Mouse (Mus musculus) left cerebral cortex, adult 11 months (tissue): ENCODE results near the gene Alg2.
A peak's percentile ranks its signal among the peaks of the same experiment; 100 is the strongest.

Experiments
- DNase-seq: peaks from one replicate; pipeline ENCODE4 v3.0.0; 2022; ENCODE audit warnings: low spot score

Alg2 gene

DNA sequence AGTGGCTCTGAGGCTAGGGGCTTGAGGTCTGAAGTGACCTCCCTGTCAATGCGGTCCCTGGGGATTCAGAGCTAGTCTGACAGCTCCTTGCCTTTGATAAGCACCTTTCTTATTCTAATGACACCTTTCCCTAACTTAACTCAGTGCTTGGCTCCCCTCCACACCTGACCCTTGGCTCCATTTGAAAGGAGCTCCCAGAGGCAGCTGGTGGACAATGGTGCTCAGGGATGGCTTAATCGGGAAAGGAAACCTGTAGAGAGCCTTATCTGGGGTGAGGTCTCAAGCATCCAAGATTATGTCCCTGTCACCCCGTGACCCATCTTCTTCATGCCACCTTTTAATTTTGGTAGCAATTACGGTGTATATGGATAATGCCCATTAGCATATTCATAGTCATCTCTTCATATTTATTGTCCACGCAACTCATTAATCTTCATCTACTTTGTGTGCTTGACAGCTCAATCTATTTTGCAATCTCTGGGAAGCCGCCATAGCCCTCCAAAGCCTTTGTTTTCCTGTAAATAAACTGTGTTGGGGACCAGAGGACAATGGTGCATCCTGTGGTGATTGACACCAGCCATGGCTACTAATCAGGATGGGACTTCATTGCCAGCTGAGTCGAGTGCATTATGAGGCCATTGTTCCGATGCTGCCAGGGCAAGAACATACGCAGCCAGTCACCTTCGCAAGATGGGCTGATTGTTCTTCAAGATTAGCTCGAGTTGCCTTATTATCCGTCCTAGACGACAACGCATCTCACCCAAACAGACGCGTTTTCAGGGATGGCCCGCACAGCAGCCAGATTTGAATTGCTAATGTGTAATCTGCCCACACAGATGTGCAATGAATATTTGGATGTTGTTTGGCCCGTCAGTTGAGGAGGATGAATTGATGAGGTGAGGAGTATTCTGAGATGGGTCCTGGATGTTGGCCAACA is 24.3 kb downstream of the Alg2 start:
- DNase-seq: no peak

DNA sequence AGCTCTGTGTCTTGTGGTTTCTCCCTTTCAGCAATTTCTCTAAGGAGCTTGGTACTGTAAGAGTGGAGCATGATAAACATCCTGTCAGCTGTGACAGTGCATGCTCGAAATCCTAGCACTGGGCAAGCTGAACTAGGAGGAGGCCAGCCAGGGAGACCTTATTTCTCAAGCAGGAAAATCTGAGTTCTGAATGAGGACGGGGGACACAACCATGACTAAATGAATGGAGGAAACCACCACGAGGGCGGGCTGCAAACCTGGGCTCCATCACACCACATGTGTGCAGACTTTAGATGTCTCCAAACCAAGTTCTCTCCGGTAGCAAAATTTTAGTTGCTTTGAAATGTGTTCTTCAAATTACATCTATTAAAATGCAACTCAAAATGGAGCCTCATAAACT is 25.0 kb downstream of the Alg2 start:
- no peak for DNase-seq

DNA sequence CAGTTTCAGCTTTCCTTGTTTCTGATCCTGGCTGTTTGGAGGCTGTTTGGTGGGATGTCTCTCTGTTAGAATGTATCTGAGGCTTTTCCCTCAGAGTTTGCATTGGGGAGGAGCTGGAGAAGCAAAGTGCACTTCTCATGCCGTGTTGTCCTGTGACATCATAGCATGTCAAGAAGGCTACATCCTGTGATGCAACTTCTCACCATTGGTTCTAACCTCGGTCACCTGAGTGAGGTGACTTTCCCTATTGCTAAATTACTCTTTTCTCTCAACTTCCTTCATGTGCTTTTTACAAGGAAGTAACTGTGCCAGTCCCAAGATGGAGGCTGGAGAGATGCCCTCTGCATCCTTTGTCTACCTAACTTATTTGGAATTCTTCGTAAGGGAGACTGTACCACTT is 25.6 kb downstream of the Alg2 start:
- no peak for DNase-seq

DNA sequence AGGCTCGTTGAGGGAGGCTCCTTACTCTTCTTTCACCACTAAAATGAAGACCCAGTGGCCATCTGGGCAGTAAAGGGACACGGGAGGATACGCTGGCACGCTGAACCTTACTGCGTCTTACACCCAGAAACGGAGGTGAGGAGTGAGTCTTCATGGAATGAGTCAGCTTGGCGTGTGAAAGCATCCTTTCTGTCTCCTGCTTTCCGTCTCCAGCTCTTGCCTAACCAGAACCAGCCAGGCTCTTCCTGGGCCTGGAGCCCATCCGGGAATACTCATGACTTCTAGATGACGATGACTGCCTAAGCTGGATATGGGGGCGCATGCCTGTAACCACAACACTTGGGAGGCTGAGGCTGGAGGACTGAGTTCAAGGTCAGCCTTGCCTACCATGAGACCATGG is 33.2 kb downstream of the Alg2 start:
- no peak for DNase-seq

DNA sequence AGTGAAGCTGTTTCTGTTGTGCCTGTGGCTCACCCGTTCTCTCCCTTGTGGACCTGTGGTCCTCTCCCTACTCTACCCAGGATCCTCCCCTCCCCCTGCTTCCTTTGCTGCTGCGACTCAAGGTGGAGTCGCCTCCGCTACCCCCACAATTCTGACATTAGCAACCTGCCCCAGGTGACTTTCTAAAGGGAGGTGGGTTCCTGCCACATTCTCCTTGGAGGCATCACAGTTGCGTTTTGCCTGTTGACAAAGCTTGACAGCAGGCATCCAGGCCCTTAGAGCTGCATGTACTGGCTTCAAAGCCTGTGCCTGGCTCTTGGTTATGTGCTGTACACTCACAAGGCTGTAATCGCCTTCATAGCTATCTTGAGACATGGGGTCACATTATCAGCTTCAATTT is 35.2 kb downstream of the Alg2 start:
- DNase-seq: no peak

DNA sequence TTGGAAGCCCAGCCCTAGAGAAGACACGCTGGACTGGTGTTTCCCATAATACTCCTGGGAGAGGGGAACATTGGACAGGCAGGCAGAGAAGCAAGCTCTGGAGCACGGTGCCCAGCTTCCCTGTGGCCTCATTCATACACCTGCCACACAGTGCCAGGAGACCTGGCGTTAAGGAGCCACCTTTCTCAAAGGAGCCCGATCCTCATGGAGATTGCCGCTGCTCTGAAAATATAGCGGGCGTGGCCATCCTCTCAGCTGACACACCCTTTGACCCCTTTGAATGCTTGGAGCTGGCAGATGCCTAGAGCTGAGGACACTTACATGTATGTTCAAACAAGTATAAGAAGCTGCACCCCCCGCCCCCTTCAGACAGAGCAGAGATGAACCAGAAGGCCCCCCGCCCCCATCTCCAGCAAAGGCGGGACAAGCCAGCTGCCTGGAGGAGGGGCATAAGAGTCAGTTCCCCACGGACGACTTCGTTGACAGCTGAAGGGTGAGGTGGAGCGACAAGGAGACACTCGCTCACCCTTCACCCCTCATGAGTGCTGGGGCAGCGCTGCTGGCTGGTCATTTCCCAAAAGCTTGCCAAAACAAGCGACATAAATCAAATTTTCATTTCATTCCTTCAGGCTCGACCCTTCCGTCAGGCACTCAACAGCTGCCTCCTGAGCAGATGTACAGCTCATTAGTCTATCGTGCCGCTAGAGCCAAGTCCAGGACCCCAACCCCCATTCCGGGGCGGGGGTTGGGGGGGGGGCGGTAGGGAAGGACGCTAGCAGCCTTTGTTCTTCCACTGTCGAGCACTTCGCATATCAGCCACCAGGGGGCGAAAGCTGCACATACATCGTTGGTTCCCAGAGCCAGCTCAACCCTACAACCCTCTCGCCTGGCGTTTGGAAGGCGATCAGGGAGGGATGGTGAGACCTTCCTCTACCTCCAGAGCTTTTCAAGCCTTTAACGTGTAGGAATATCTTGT is 36.5 kb downstream of the Alg2 start:
- DNase-seq: peak; percentile 83

DNA sequence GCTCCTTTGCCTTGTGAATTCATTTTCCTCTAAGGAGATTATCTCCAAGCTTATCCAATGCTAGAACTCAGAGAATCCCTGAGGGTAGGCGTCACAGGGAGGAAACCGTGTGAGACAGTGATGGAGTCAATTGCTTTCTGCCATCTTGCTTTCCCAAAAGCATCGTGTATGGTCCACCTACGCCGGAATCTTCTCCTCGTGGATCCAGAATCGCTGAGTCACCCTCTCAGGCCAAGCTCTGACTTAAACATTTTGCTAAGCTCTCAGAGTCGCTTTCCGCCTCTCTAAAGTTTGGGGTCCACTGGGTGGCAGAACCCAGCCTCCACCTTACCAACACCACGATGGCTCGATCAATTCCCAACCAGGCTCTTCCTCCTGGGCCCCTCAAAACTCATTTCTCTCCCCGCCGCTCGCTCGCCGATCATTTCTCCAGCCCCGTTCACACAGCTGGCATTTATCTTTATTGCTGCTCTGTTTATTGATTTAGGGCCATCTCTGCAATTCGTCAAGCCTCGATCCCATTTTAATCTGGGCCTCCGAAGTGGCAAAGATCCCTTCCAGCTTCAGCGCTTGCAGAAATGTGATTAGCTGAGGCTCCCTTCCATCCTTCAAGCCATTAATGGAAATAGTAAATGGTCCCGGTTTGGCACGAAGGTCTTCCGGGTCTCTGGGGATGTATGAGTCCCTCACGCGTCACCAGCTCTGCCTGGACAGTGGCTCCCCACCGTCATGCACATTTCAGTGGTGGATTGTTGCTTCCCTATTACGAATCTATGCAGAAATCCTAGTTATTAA is 38.4 kb downstream of the Alg2 start:
- no peak for DNase-seq

DNA sequence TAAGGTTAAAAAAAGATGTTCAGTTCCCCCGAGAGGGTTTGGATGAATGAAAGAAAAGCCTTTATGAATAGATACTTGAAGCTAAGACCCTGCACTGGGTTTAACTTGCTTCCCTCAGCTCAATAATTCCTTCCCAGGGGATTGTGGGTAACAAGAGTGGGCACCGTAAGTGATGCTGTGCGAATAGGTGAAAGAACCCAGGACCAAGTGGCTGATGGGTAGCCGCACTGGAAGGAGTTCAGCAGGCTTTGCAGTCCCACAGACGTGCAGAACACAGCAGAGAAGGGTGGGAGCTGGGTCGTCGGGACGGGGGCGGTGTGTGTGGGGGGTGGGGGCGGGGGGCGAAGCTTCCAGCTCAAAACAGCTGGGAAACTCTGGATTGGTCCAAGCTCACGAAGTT is 39.0 kb downstream of the Alg2 start:
- DNase-seq: no peak

DNA sequence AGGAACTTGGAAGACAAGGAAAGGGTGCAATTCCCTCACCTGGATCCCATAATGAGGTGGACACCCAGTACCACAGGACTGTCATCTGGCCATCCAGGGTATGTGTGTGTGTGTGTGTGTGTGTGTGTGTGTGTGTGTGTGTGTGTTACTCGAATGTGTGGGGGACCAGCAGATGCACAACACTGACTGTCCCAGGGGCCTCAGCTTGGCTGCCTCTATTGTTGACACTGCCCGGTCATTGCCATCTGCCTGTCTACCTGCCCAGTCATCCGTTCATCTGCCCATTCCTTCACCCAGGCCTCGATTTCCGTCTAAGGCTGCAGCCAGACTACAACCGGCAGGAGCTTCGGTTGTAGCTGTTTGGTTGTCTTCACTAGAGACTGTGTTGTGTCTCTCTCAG is 41.4 kb downstream of the Alg2 start:
- no peak for DNase-seq

DNA sequence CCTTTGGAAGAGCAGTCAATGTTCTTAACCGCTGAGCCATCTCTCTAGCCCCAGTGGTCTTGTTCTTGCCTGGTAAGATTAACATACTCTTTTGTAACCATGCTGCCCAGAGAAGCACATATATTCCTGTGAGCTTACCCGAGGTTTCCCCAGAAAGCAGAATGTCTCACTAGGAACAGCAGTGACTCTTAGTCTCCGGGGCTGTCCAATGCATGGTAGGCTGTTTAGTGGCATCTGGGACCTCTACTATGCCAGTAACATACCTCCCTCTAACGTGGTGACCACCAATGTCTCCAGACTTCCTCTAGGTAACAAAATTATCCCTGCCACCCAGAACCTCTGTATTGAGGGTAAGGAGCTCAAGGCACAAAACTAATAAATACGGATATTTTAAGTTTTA is 43.1 kb downstream of the Alg2 start:
- DNase-seq: no peak

DNA sequence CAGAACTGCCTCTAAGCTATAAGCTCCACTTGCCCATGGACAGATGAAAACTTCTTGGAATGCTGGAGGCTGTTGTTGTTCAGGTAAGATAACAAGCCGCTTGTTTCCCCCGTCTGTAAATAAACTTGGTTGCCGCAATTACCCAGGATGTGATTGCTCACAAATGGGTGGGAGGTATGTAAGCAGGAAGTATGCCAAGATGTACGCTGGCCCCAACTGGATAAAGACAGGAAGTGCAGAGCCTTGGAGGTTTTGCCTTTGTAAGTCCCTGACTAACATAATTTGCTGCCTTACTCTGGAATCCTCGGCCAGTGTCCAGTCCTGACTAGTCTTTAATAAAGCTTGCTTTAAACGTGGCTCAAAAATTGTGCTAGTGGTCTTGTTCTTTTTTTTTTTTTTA is 43.6 kb downstream of the Alg2 start:
- no peak for DNase-seq

DNA sequence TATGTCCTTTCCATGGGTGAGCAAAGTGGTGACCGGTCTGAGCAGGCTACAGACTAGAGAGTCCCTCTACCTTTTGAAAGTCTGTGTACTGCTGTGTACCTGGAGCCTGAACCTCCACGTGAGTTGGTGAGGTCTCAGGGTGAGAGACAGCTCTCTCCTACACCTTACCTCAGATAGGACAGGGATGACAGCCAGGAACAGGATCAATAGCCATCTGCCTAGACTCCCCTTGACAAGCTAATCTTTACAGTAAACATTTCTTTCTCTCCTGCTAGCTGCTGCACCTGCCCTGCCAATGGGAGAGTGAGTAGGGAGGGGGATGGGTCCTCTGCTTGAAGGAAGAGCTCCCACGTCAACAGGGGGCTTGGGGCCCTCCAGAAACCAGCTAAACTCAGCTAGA is 46.5 kb downstream of the Alg2 start:
- no peak for DNase-seq

DNA sequence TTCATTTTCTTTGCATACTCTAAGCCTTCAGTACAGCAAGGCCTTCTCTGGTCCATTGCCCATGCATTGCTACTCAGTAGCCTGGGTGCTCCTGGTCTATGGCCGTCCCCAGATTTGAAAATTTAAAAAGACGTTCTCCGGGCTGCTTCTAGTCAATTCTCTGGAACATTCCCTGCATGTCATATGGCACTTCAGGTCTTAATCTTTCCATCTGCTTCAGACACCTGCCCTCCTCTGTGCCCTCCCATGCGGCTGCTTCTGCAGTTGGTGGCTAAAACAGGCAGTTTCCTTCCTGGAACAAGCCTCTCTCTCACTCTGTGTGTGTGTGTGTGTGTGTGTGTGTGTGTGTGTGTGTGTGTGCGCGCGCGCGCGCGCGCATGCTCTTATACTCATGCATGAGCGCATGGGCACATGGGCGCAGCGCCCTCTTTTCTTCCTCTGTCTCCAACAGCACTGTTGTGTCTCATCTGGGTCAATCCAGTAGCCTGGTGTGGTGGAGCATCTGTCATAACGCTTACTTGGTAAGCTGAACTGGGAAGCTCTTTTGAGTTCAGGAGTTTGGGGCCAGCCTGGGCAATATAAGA is 48.8 kb downstream of the Alg2 start:
- DNase-seq: no peak

DNA sequence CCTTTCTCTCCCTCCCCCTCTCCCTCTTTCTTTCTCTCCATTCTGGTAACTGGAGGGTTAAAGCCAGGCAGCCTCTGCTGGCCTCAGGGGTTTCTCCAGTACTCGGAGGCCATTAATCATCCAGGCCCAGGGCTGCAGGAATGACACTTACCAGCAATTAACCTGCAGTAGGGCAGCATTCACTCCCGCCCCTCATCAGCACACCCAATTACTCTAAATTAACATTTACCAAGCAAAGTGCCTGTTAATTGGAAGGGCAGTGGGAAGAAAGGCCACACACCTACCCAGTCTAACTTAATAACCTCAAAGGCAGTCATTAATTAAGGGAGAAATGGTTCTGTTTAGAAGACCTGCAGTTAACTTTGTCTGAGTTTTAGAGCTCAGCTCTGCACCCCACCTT is 49.8 kb downstream of the Alg2 start:
- no peak for DNase-seq

DNA sequence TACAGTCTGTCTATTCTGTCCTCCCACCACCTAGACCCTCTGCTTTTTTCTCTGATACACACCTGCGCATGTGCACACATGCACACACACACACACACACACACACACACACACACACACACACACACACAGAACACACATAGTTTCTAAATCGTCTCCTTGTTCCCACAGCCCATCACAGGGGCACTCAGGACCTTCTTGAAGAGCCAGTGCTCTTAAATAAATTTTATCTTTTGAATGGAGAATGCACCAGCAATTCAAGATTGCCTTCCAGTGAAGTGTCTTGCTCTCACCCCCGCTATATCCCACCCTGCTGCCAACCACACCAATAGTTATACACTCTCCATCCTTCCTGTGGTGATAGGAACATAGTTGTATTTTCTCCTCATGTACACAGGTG is 51.2 kb downstream of the Alg2 start:
- DNase-seq: no peak

DNA sequence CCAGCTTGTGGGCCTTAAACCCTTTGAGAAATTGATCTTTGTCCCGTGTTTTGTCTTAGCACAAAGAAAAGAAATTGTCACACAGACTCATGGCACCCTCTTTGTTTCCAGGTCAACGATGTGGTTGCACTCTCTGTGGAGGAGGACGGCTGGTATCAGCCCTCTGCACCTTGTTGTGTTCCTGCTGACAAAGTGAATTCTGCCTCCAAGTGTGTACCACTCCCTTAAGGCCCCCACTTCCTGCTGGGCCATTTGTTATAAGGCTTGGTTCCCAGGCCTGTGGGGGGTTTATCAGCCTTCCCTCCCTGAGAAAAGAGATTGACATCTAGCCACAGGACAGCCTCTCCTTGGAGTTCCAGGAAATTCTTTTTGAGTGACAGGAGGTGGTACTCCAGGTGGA is 51.9 kb downstream of the Alg2 start:
- no peak for DNase-seq

DNA sequence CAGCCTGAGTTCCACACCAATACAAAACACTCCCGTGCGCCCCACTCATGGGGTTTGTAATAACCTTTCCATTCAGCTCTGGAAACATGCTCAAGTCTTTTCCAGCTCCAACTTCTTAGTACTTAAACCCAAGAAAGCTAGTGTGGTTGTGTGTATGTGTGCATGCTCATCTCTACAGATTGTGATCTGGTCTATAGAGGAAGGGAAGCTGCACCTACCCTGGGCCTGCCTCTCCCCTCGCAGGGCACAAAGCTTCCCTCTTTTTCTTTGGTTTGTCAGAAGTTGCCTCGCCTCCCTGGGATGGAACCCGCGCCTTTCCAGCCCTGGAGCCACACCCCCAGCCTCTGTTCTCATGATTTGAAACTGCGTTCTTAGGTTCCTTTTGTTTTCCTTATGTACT is 53.9 kb downstream of the Alg2 start:
- DNase-seq: no peak

DNA sequence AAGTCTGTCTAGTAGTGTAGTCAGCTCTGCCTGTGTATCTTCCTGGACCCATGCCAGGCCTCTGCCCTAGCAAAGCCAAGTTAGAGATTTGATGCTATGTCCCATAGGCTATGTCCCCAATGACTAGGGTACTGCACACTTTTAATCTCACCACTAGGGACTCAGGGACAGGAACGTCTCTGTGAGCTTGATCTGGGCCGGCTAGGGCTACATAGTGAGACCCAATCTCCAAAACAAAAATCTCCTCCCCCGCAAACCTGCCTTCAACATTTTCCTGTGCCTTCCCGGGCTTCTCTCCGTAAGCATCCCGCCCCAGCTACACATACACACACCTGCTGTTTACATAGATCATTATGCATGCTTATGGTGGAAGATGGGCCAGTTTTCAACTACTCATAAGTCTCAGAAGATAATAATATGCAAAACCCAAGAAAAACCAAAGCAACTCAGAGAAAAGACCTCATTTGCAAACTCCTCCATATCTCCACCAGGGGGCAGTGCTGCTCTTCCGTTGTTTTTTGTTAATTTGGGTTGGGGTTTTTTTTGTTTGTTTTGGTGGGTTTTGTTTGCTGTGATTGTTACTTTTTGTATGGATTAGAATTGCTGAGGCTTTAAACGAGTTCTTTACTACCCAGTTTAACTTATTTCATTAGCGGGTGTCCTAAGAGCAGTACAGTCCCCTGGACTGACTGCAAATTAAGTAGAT is 54.7 kb downstream of the Alg2 start:
- DNase-seq: no peak

DNA sequence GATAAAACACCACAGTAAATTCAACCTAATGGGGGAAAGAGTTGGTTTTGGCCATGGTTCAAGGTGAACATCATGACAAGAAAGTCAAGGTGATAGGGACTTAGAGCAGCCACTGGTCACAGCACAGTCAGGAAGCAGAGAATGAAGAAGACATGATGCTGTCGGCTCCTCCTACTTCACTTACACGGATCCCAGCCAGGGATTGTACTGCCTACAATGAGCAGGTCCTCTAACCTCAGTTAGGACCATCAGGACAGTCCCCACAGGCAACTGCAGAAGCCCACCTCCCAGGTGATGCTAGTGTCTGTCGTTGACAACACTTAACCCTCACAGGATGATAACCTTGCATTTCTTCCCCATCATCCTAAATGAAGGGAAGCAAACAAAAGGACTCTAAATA is 56.3 kb downstream of the Alg2 start:
- no peak for DNase-seq
